Mouse (Mus musculus) layer of hippocampus, adult 6 months (tissue): ENCODE data around the gene Crim1. TPM values are rescaled to one million over a fixed set of nuclear protein-coding genes. Genes with fewer than 3 reads are reported as not detected.

Source experiments
- long read RNA-seq, 2 experiments: library from polyadenylated mRNA; unstranded; transcript quantifications; one replicate each; pipeline ENCODE4 v2.0.0; 2019 to 2020
- microRNA-seq: library from miRNA; unstranded; fragments of <30 nt; microRNA quantifications from one replicate; pipeline ENCODE4 v1.2.0, GENCODE M21; 2020
- polyA plus RNA-seq: library from polyadenylated mRNA; unstranded; fragments of <200 nt; fragmentation: Nextera tagmentation; gene quantifications from 2 replicates; pipeline ENCODE4 v1.2.3, GENCODE M21; 2021

The Crim1 gene
- 22.7 and 26.6 TPM in 2 replicates for polyA plus RNA-seq
- long read RNA-seq, experiment 1, full-length matches to known transcripts = 1 of 15 reads
- long read RNA-seq, experiment 1, partial matches to known transcripts = 2 of 15 reads
- long read RNA-seq, experiment 1, other reads (novel, unspliced or antisense) = 12 of 15 reads
- long read RNA-seq, experiment 2, partial matches to known transcripts = 3 of 9 reads
- long read RNA-seq, experiment 2, other reads (novel, unspliced or antisense) = 6 of 9 reads

GRCm38 (mm10) chr17:78199626-78200560 is at the start of gene Crim1:
Gene Crim1, plus strand, starts transcription at chr17:78200248.

GRCm38 (mm10) chr17:78417381-78418281 is 217.6 kb downstream of the Crim1 start, which contains the start of gene Fez2:
Gene Fez2, minus strand, starts transcription at chr17:78418152.

Small RNA genes within 50 kb of the gene (microRNA-seq; reads per million reads assigned to microRNA genes)
- not detected for gene Gm25069

Other genes starting within 250 kb of the Crim1 start
- 61.0 and 71.3 TPM in 2 replicates for gene Fez2, start 217.9 kb downstream of the Crim1 start, polyA plus RNA-seq